Comparison of ENCODE assay signal across 9 mouse cellular contexts in the genomic region with DNA sequence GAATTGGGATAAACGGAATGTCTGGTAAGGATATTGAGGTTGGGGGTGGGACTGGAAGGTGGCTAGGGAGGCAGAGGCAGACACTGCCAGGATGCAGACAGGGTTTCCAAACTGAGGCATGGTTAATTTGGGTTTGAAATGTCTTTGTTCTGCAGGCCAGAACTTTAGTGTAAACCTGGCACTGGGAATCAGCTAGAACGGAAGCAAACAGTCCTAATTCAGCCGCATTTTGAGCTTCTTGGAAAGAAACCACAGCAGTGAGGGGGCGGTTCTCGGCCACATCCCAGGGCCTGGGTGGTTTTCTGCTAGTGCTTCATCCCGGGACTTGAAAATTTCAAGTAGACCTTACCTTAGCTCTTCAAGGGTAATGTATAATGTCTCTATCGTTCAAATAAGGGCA.
DNase-seq lines count a peak whose midpoint lies in the region; ATAC-seq lines count a peak whose summit lies in the region.
"Had no signal": no experiment of that assay in that cellular context is flagged by ENCODE, and none has a peak within 500 bp of the region (broad histone marks: within the 10 kb centered on the region; RNA-seq: fewer than 3 reads in every experiment).

No protein-coding gene starts in this region.

- no peaks in the 10 kb centered on the region for H3K9me3 ChIP-seq in heart, embryonic 12.5 days (replicated peaks)
- H3K9me3 ChIP-seq in lung, embryonic 16.5 days (ENCODE audit: control insufficient read depth, low read length) = no peaks in the 10 kb centered on the region
- no peaks in the 10 kb centered on the region for H3K9me3 ChIP-seq in midbrain, embryonic 13.5 days
- H3K9me3 ChIP-seq: neural tube, embryonic 13.5 days had no signal

- H3K27ac ChIP-seq in heart, embryonic 12.5 days (ENCODE audit: poor library complexity, severe bottlenecking) = no peak overlapping the region
- peak overlapping the region; percentile 80 for H3K27ac ChIP-seq in lung, embryonic 16.5 days (ENCODE audit: low read length)
- no peak overlapping the region for H3K27ac ChIP-seq in midbrain, embryonic 13.5 days
- H3K27ac ChIP-seq: neural tube, embryonic 13.5 days had no signal

- peak; percentile 96 for DNase-seq in heart, adult 11 months
- DNase-seq in adipocyte (ENCODE audit: low spot score) = peak; percentile 23
- DNase-seq in heart, adult 9 months (ENCODE audit: low spot score in 2 of 2) = peak; percentile 39 to 65
- DNase-seq in embryo, embryonic 9.5 days (ENCODE audit: extremely low spot score) = no peak
- DNase-seq in adrenal gland, adult 2 months = no peak

- peaks cover 28% of the 10 kb centered on the region for H3K4me1 ChIP-seq in heart, embryonic 12.5 days (replicated peaks)
- peaks cover 35% of the 10 kb centered on the region for H3K4me1 ChIP-seq in lung, embryonic 16.5 days (replicated peaks; ENCODE audit: control insufficient read depth, insufficient read depth, low read length)
- peaks cover 12% of the 10 kb centered on the region for H3K4me1 ChIP-seq in midbrain, embryonic 13.5 days (replicated peaks)

- WGBS in heart, embryonic 12.5 days = 79% methylated on average over 7 of the region's 7 CpGs
- WGBS in lung, embryonic 16.5 days = 42% methylated on average over 7 of the region's 7 CpGs
- 87% methylated on average over 7 of the region's 7 CpGs for WGBS in midbrain, embryonic 13.5 days

- ATAC-seq in heart, embryonic 12.5 days (ENCODE audit: insufficient number of reproducible peaks, low FRiP score) = no peak
- no peak for ATAC-seq in lung, embryonic 16.5 days (ENCODE audit: low read depth)
- no peak for ATAC-seq in midbrain, embryonic 13.5 days

- H3K9ac ChIP-seq in heart, embryonic 12.5 days = no peak overlapping the region
- no peak overlapping the region; the same call in 1 of the 2 replicates for H3K9ac ChIP-seq in lung, embryonic 16.5 days (ENCODE audit: low read length)
- no peak overlapping the region for H3K9ac ChIP-seq in midbrain, embryonic 13.5 days (replicated peaks)
- H3K9ac ChIP-seq: neural tube, embryonic 13.5 days had no signal

- H3K4me3 ChIP-seq in heart, embryonic 12.5 days = no peak overlapping the region
- no peak overlapping the region for H3K4me3 ChIP-seq in lung, embryonic 16.5 days (ENCODE audit: low read length)
- H3K4me3 ChIP-seq in midbrain, embryonic 13.5 days (replicated peaks) = no peak overlapping the region
- H3K4me3 ChIP-seq: neural tube, embryonic 13.5 days had no signal

- no peaks in the 10 kb centered on the region for H3K27me3 ChIP-seq in heart, embryonic 12.5 days (replicated peaks)
- H3K27me3 ChIP-seq in lung, embryonic 16.5 days (ENCODE audit: control insufficient read depth, insufficient read depth, low read depth, low read length) = no peaks in the 10 kb centered on the region
- no peaks in the 10 kb centered on the region for H3K27me3 ChIP-seq in midbrain, embryonic 13.5 days
- H3K27me3 ChIP-seq: neural tube, embryonic 13.5 days had no signal

- no peak overlapping the region for H3K4me2 ChIP-seq in heart, embryonic 12.5 days
- H3K4me2 ChIP-seq in lung, embryonic 16.5 days (ENCODE audit: low read depth, low read length) = no peak overlapping the region; the same call in 1 of the 2 replicates
- H3K4me2 ChIP-seq in midbrain, embryonic 13.5 days (replicated peaks) = no peak overlapping the region
- H3K4me2 ChIP-seq: neural tube, embryonic 13.5 days had no signal

- H3K36me3 ChIP-seq in heart, embryonic 12.5 days = no peaks in the 10 kb centered on the region
- no peaks in the 10 kb centered on the region for H3K36me3 ChIP-seq in lung, embryonic 16.5 days (ENCODE audit: control insufficient read depth, insufficient read depth, low read length)
- H3K36me3 ChIP-seq in midbrain, embryonic 13.5 days = no peaks in the 10 kb centered on the region
- H3K36me3 ChIP-seq: neural tube, embryonic 13.5 days had no signal

Comparison
In these comparisons a context has a peak if more than half of its experiments do, and no peak if none do; other contexts are left out.
1. DNase-seq: peak in heart, adult 11 months (single experiment), adipocyte (single experiment) and heart, adult 9 months (2 of 2); none in embryo, embryonic 9.5 days (single experiment) and adrenal gland, adult 2 months (single experiment).